Mouse (Mus musculus) ES-E14 (cell line): ENCODE results near the gene Slc6a2. TPM values are rescaled to one million over a fixed set of nuclear protein-coding genes. Genes with fewer than 3 reads are reported as not detected.

Source experiments
- DNase-seq: peaks from one replicate; pipeline ENCODE4 v3.0.0-alpha.2; 2013; ENCODE audit warnings: low read depth, low spot score
- H3K27ac ChIP-seq: 2 replicates; pipeline ENCODE4 v1.5.1; 2012; ENCODE audit warnings: low read depth, mild to moderate bottlenecking, low read length, moderate library complexity, mixed read lengths; ENCODE audit not compliant: poor library complexity, insufficient read depth, severe bottlenecking
- H3K36me3 ChIP-seq: 2 replicates; pipeline ENCODE4 v1.6.1; 2012; ENCODE audit warnings: mild to moderate bottlenecking, low read length, moderate library complexity, mixed read lengths; ENCODE audit not compliant: control insufficient read depth, poor library complexity, insufficient read depth, severe bottlenecking
- H3K4me1 ChIP-seq, 2 experiments: fragments of 150-350 bp in 1 of 2; sonication (generic) in 1 of 2; 2 replicates each; pipeline ENCODE4 v1.6.1; 2012; ENCODE audit warnings: low read length in 2 of 2, mild to moderate bottlenecking in 1 of 2, mixed read lengths in 1 of 2; ENCODE audit not compliant: control insufficient read depth in 2 of 2, insufficient read depth in 2 of 2, poor library complexity in 1 of 2
- H3K4me3 ChIP-seq, 2 experiments: fragments of 150-350 bp in 1 of 2; sonication (generic) in 1 of 2; 2 replicates each; pipeline ENCODE4 v1.5.1; 2012; ENCODE audit warnings: low read length in 2 of 2, low read depth in 1 of 2, mild to moderate bottlenecking in 1 of 2, mixed read lengths in 1 of 2; ENCODE audit not compliant: insufficient read depth in 1 of 2, poor library complexity in 1 of 2, severe bottlenecking in 1 of 2
- H3K9ac ChIP-seq: 2 replicates; pipeline ENCODE4 v1.6.1; 2012; ENCODE audit warnings: low read depth, mild to moderate bottlenecking, low read length, mixed read lengths; ENCODE audit not compliant: poor library complexity, insufficient read depth, severe bottlenecking
- H3K9me3 ChIP-seq: fragments of 150-350 bp; sonication (generic); 2 replicates; pipeline ENCODE4 v1.6.1; 2012; ENCODE audit warnings: low read depth, mild to moderate bottlenecking, low read length; ENCODE audit not compliant: control insufficient read depth, insufficient read depth
- CHD2 ChIP-seq: IDR thresholded peaks from 2 replicates; pipeline ENCODE4 v1.6.1; 2014; ENCODE audit warnings: mild to moderate bottlenecking, low read depth, low read length, inconsistent platforms
- HCFC1 ChIP-seq: IDR thresholded peaks from 2 replicates; pipeline ENCODE4 v1.6.1; 2012; ENCODE audit warnings: low read length, inconsistent platforms, borderline replicate concordance; ENCODE audit not compliant: insufficient read depth
- MAFK ChIP-seq: IDR thresholded peaks from 2 replicates; pipeline ENCODE4 v1.6.1; 2014; ENCODE audit warnings: mild to moderate bottlenecking, low read depth, low read length, inconsistent platforms; ENCODE audit not compliant: insufficient read depth
- ZC3H11A ChIP-seq: IDR thresholded peaks from 2 replicates; pipeline ENCODE4 v1.6.1; 2012; ENCODE audit warnings: low read depth, mild to moderate bottlenecking, inconsistent platforms, low read length, borderline replicate concordance
- ZNF384 ChIP-seq: IDR thresholded peaks from 2 replicates; pipeline ENCODE4 v1.6.1; 2012; ENCODE audit warnings: low read depth, low read length, inconsistent platforms
- in situ Hi-C, 2 experiments: fragments of 600-800 bp; cut with MboI; formaldehyde crosslinking; loops; one replicate each; pipeline ENCODE4 v1.15.1; 2025; ENCODE audit warnings: low sequenced_read_pairs in 2 of 2, inconsistent platforms in 1 of 2; ENCODE audit not compliant: unreplicated experiment in 2 of 2
- total RNA-seq: library from RNA; depleted of rRNA; stranded (reverse); fragments of 300-350 nt; gene quantifications from 2 replicates; pipeline ENCODE4 v1.2.3, GENCODE M21; 2012; rRNA removed

Gene Slc6a2
- total RNA-seq, 1 experiment: 0.62 TPM

- in situ Hi-C loops: loop anchor here in 1 of 2 experiments (25.0 kb wide), 1 partner anchor 1164 kb away; the partner anchor contains the start of gene Nup93
- TF ChIP-seq HCFC1 (no peak), ZC3H11A (no peak), ZNF384 (no peak), MAFK (no peak), CHD2 (no peak)
- no peaks in the 10 kb centered on the region for H3K36me3 ChIP-seq
- no peak within 1 kb of the TSS for H3K9ac ChIP-seq
- no peak for DNase-seq
- no peak within 1 kb of the TSS for H3K4me3 ChIP-seq
- no peak within 1 kb of the TSS for H3K27ac ChIP-seq
- H3K9me3 ChIP-seq: no peaks in the 10 kb centered on the region
- H3K4me1 ChIP-seq: no peaks in the 10 kb centered on the region
Observed at GRCm38 (mm10) chr8:93048092-93048491, 88.2 kb downstream of the Slc6a2 start, which contains the start of gene Ces1a. TSS of gene Ces1a (minus strand) at chr8:93048192.

GRCm38 (mm10) chr8:93048510-93049416 is 88.9 kb downstream of the Slc6a2 start:
- H3K9me3 ChIP-seq: no peaks in the 10 kb centered on the region
- no peak for DNase-seq
- no peak overlapping the region for H3K9ac ChIP-seq
- H3K36me3 ChIP-seq: no peaks in the 10 kb centered on the region
- H3K4me1 ChIP-seq: no peaks in the 10 kb centered on the region
- no peak overlapping the region for H3K4me3 ChIP-seq
- H3K27ac ChIP-seq: no peak overlapping the region
- no peak for TF ChIP-seq HCFC1
- TF ChIP-seq CHD2: no peak
- no peak for TF ChIP-seq MAFK
- TF ChIP-seq ZNF384: no peak
- no peak for TF ChIP-seq ZC3H11A
- in situ Hi-C loops: loop anchor here in 1 of 2 experiments (25.0 kb wide), 1 partner anchor 1164 kb away; the partner anchor contains the start of gene Nup93

Other genes starting within 250 kb of the Slc6a2 start
- 36.9 and 54.8 TPM in 2 replicates for gene Mmp2, start 132.8 kb upstream of the Slc6a2 start, total RNA-seq
- 1.8 and 2.5 TPM in 2 replicates for gene Lpcat2, start 104.7 kb upstream of the Slc6a2 start, total RNA-seq
- gene Capns2, start 58.7 kb upstream of the Slc6a2 start, total RNA-seq: 0.67 and 0.85 TPM in 2 replicates
- gene Ces1a, start 88.1 kb downstream of the Slc6a2 start, total RNA-seq: 0.27 TPM in 1 of 2 replicates, not detected in the other
- gene Ces1b, start 119.9 kb downstream of the Slc6a2 start, total RNA-seq: 0.18 TPM in 1 of 2 replicates, not detected in the other
- gene Ces1c, start 171.2 kb downstream of the Slc6a2 start, total RNA-seq: 0.79 and 0.85 TPM in 2 replicates
- gene Ces1d, start 237.8 kb downstream of the Slc6a2 start, total RNA-seq: not detected in 2 replicates